Mouse (Mus musculus): Measurements from ENCODE around the gene Ndufv3.
A peak's percentile ranks its signal among the peaks of the same experiment; 100 is the strongest.

The Ndufv3 gene

DNA sequence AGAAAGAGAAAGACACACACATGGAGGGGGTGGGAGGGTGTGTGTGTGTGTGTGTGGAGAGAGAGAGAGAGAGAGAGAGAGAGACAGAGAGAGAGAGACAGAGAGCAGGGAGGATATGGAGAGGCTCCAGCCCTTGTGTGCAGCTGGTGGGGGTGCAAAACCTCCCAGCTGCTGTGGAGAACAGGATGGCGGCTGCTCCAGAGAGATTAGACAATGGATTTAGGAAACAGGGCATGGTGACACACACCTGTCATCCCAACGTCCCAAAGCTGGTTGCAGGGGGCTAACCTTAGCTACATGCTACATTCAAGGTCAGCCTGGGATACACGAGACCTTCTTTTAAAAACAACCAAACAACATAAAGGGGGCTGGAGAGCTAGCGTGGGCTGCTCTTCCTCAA is 36.3 kb downstream of the Ndufv3 start:
- no peak for DNase-seq (ENCODE audit: low spot score in 2 of 2)

DNA sequence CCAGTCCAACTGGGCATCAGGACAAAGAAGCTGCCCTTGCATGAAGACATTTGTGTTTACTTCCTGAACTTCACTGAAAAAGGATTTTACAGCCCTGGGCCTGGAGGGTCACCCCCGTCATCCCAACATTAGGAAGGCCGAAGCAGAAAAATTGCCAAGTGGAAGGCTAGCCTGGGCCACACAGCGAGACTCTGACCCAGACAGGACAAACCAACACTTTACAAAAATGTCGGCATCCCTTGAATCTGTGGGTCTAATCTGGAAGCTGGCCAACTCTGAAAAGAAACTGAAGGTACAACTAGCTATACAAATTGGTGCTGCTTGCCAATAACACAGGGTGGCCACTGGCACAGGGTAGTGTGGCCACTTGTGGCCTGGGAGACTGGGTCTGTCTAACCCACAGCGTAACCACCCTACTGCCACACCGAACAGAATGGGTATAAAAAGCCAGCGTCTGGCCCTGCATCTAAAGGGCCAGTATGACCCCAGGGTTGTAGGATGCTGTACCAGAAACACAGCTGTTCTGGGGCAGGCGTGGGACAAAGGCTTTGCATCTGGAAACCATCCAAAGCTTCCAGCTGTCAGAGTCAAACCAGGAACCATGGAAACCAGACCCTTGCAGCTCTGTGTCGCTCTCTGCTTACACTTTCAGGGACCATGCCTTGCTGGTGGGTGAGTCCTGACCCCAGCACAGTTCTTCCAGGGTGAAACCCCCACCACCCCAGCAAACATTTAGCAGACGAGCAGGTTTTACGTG is 37.4 kb downstream of the Ndufv3 start:
- DNase-seq (ENCODE audit: low spot score in 2 of 2), result peak in 1 of 2 experiments; percentile 43

DNA sequence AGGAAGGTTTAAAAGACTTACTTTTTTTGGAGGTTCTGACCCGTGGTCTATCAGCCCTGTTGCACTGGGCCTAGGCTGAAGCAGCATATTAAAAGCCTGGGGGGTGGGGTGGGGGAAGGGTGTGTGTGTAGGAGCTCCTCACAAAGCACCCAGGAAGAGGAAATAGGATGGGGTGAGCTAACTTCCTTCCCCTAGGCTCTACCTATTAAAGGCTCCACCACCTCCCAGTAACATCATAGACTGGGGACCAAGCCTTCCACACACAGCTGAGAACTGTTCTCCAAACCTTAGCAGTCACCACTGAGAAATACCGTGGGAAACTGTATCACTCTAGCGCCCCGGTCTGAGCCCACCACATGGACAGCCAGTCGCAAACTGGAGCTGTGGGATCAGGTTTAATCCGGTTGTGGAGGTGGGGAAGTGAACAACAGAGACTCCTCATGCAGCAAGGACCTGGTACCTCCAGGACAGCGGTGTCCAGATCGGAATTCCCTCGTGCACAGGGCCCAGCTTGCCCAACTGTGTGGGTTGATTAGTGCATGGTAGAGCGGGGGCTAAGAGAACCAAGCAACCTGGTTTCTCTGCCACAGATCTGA is 38.1 kb downstream of the Ndufv3 start:
- no peak for DNase-seq (ENCODE audit: low spot score in 2 of 2)

DNA sequence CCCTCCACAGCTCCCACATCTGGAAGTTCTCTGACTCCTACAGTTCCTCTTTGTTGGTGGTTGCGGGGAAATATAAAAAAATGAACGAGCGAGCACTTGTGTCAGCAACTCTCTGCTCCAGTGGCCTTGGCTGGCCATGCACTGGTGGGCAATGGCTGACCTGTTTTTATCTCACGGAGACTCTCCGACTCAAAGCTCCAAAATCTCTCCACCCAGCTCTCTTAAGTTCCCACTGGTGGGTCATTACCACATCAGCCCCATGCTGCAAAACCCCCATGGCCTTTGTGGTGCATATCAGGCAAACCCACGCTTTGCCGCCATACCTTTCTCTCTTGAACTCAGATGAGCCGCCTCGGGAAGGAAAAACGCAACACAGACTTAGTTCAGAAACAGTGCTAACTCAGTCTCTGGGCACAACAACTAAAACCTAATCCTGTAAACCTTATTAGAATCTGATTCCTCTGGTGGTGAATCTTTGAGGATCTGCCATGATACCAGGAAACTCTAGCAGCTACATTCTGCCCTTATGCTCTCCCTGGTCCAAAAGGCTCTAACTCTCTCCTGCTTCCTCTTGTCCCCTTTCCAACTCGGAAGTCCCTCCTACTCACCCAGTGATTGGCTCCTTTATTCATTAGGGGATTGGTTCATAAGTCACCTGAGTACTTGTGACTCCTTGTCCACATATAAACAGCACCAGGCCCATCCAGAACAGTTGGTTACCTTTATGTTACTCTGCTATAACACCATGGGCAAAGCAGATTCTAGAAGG is 39.3 kb downstream of the Ndufv3 start:
- DNase-seq (ENCODE audit: low spot score in 2 of 2), result no peak

DNA sequence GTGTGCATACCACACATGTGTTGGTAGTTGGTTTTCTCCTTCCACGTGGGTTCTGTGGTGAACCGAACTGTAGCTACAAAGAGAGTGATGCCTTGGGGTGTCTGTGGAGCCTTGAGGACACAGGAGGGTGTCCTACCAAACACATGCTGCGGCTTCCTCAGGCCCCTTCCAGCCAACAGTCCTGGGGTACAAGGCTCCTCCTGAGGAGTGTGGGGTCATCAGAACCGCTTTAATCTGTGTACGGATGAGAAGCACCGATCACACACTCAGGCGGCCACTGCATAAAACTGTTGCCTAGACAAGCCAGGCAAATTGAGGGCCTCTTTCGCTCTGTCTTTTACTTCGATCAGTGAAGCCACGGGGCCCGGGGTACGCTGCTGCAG is 43.7 kb downstream of the Ndufv3 start:
- no peak for DNase-seq (ENCODE audit: low spot score in 2 of 2)

DNA sequence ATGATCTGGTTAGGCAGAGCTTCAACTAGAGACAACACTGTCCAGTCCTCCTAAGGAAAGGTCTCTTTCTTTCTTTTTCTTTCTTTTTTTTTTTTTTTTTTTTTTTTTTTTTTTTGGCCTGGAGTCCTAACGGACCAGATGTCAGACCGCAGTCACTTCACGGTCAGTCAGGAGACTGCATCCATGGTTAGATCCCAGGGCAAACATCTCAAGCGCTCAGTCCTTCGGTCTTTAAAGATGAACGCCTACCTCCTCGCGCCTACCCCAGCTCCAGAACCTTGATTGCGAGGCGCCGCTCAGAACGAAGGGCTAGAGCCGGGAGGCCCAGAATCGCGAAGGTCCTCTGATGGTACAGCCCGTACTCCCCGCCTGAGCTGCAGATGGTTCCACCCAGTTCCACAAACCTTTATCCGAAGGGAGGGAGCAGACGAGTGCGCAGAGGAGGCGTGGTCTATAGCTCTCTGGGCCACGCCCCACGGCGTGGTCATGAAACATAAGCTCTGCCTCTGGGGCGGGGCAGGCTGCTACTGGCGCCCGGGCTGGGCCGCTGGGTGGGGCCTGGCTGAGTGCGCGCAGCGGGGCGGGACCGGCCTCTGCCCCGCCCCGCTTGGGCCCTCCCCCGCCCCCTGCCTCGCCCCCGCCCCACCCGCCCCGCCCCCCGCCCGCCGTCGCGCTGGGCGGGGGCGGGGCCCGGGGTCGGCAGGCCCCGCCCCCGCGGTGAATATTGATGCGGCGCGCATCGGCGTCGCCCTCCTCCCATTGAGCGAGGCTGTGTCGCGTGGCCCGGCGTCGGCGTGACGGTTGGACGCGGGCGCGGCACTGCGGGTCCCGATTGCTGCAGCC is 44.3 kb downstream of the Ndufv3 start, which contains the start of gene Pknox1:
Gene Pknox1, plus strand, starts transcription at position 720 of the 843 bp plus-strand sequence.
- peak; percentile 97 to 99 for DNase-seq (ENCODE audit: low spot score in 2 of 2)

DNA sequence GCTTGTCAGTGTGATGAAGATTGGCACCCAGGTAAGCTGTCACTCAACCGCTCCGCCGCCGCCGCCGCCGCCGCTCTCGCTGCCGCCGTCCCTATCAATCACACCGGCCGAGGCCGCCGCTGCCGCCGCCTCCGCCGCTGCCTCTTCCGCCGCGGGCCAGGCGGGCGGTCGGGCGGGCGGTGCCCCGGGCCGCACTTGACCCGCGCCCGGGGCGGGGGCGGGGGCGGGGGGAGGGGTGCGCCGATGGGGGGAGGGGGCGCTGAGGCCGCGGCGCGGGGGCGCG is 44.9 kb downstream of the Ndufv3 start:
- DNase-seq (ENCODE audit: low spot score in 2 of 2), result no peak

DNA sequence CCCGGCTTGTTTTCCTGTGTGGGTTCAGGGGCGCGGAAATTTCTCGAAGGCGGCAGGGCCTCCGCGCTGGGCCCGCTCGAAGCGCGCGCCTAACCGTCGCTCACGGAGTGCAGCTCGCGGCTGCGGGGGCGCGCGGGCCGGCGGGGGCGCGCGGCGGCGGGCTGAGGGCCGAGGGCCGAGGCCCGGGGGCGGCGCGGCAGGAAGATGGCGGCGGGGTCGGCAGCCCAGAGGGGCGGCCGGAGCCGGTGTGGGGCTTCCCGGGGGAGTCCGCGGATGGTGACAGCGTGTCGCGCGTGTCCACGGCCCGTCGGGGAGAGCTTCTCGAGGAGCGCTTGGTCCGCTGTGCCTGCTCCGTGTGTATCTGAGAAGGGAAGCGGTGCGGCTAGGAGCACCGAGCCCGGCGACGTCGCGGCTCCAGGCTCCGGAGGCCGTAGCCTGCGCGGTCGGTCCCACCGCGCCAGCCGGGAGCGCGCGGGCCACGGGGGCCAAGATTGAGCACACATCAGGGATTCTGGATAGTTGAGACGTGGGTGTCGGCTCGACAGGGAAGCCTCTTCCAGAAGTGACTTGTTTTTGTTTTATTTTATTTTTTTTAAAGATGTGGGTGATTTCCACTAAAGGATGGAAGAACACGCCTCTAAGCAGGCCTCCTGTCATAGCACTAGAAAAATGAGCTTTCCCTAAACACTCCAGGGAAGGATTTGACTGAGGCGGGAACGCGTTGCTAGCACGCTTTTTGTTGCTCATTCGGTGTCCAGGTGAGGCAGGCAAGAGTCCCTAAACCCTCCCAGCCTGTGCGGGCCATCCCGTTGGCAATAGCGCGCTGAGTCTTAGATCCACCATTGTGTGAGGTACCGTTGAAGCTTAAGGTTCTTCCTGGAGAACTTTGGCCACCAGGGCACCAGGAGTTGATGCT is 45.5 kb downstream of the Ndufv3 start:
- DNase-seq (ENCODE audit: low spot score in 2 of 2), result peak; percentile 64 to 71

DNA sequence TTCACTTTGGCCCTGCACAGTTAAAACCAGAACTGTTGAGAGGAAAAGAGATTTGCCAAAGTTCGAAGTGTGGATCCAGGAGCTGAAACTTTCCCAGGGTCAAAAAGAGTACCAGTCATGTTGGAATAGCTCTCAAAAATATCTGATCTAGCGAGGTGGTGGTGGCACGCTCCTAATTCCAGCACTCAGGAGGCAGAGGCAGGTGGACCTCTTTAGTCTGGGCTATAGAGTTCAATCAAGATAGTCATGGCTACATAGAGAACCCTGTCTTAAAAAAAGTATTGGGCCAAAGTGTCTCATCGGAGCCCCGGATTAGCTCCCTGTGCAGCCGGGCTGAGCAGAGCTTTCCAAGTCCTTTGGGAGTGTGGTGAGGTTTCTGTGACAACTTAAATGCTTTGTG is 46.4 kb downstream of the Ndufv3 start:
- DNase-seq (ENCODE audit: low spot score in 2 of 2), result no peak

DNA sequence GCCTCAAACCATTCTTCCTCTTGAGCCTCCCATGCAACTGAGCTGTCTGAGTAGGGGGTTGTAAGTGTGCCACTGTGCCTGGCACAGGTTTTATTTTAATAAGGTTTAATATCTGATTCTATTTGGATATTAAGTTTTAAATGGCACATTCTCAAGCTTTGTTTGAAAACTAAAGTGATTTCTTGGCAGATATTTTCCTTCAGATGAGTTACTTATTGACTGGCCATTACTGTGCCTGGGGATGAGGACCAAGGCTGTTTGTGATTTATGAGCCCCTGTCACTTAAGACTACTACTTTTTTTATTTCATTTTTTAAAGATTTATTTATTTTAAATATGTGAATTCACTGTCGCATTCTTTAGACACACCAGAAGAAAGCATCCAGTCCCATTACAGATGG is 49.8 kb downstream of the Ndufv3 start:
- no peak for DNase-seq (ENCODE audit: low spot score in 2 of 2)

DNA sequence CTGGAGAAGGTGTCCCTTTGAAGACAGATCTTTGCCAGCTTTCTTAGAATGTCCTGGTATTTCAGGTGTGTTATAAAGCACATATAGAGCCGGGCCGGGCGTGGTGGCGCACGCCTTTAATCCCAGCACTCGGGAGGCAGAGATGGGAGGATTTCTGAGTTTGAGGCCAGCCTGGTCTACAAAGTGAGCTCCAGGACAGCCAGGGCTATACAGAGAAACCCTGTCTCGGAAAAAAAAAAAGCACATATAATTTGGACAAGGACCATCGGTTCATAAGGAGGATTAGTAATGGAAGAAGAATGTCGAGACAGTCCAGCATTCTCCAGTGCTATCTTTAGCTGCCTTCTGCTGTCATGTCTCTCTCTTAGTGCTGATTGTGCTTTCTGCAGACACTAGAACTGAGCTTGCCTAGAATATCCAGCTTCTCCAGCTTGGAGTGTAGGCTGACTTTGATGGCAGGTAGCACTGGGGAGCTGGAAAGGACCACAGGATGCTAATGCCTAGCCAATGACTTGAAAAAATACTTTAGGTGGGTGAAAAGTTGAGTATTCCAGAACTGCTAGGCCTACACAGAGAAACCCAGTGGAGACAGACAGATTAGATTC is 50.5 kb downstream of the Ndufv3 start:
- peak in 1 of 2 experiments; percentile 87 for DNase-seq (ENCODE audit: low spot score in 2 of 2)

DNA sequence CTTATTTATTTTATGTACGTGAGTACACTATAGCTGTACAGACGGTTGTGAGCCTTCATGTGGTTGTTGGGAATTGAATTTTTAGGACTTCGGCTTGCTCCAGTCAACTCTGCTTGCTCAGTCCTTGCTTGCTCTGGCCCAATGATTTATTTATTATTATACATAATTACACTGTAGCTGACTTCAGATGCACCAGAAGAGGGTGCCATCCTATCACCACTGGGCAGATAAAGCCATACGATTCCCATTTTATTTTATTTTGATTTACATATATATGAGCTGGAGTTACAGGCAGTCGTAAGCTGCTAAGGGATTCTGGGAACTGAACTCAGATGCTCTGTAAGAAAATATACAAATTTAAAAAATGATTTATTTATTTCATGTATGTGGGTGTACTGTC is 51.8 kb downstream of the Ndufv3 start:
- DNase-seq (ENCODE audit: low spot score in 2 of 2), result no peak

DNA sequence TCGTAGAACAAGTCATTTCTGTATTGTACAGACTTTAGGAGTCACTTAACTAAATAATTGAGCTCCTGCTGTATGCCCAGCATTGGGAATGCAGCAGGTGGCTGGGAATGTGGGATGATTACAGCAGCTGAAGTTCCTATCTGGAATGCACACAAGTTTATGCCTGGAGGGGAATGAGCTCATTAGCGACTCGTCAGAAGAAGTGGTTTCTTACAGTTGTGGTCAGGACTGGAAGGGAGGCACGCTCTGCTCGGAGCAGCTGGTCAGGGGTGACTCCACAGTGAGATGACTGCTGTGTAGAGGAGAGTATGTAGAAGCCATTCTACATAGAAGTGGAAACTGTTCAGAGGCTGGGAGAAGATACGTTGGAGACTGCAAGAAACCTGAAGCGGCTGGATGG is 54.7 kb downstream of the Ndufv3 start:
- DNase-seq (ENCODE audit: low spot score in 2 of 2), result no peak

DNA sequence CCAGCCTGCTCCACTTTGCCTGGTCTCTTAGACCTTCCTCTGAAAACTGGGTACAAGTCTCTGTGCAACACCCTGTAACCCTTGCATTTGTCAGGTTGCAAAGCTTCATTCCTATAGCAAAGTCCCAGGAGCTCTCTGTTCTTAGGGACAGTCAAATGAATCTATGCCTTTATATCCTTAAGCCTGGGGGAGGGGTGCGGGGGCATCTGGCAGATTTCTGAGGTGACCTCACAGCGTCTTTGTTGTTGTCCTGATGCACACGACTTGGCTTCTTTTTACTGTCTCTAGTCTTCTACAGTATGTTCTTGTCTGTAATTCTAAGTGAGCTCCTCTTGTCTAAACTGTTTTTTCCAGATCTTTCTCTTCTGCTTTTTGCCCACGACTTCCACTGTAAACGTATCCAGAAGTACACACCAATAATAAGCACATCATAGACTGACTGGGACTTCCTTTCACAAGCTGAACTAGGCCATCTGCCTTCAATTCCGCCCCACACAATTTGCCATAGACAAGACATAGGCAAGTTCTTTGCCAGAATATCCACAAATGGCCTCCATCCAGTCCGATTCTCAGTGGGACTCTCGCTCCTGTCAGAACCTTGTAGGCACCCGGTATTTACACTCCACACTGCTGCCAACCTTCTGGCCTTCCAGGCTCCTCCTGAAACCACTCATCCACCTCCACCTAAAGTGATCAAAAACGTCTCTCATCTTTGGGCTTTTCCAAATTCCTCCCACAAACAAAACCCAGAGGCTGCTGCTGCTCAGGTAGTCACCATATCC is 56.7 kb downstream of the Ndufv3 start:
- no peak for DNase-seq (ENCODE audit: low spot score in 2 of 2)

DNA sequence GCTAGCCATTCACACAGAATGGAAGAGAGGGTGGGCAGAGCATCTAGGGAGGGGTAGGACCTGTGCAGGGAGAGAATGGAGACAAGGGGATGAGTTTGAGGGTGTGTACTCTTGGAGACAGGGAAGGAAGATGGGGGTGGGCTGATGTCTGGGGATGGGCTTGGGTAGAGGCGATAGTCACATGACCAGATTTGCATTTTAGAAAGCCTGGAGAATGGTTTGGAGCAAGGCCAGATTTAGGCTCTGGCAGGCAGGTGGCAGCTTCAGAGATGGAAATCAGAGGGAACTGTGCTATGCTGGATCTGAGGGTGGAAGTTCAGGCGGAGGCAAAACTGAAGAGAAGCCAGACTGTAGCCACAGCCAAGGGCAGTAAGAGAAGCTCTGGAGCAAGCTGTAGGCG is 60.4 kb downstream of the Ndufv3 start:
- no peak for DNase-seq (ENCODE audit: low spot score in 2 of 2)
